Mouse (Mus musculus): ENCODE measurements around the gene Slc1a7.

GRCm38 (mm10) chr4:107923803-107924194, 44.3 kb upstream of the Slc1a7 start:
- no peak for TF ChIP-seq CTCF (IDR thresholded peaks at IDR 0.05; ENCODE audit: low read depth, low read length)
- TF ChIP-seq POLR2A (IDR thresholded peaks at IDR 0.05; ENCODE audit: extremely low read depth, insufficient read depth, low read length), result no peak

Measured in liver, adult 2 months (tissue).